Mouse (Mus musculus): ENCODE results near the gene Nupl1.

The Nupl1 gene

DNA sequence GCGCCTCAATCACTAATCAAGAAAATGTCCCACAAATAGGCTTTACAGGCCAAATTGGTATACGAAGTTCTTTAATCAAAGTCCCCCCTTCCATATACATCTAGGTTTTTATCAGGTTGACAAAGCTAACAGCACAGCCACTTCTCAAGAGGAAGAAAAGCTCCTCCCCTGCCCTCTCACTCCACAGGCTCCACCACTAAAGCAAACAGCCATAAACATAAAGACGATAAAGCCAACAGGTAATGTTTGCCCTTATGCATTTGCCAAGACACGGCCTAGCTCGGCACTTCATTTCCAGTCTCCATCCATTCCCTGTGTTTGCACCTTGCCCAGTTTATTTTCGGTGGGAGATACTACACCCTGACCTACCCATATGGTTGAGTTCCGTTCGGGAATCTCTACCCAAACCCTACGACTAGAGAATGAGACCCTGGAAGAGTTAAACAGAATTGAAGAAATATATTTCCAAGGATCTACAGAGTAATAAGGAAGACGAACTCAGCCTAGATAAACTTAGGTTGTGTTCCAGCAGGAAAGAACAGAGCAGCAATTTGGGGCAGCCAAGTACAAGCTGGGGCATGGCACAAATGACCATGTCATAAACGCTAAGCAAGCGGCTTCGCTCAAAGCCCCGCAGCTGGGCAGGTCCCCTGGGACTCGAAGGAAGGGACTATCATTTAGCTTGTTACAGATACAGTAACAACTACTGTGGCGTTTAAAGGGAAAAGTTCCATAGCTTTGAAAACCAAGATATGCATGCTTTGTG, 80.2 kb downstream of the Nupl1 start:
- DNase-seq (ENCODE audit: extremely low read depth, low read depth, low spot score), result no peak

DNA sequence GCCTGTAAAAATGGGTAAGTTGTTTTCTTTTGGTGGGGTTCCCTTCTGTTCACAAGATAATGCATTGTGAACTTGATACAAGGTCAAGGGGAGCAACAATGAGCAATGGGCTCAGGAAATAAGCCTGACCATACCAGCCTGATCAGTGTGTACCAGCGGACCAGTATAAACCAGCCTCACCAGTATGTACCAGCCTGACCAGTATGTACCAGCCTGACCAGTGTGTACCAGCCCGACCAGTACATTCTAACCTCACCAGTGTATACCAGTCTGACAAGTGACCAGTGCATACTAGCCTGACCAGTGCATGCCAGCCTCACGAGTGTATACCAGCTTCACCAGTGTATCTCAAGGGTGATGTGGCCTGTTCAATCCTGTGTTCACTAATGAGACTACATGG, 87.9 kb downstream of the Nupl1 start:
- no peak for DNase-seq (ENCODE audit: extremely low read depth, low read depth, low spot score)

DNA sequence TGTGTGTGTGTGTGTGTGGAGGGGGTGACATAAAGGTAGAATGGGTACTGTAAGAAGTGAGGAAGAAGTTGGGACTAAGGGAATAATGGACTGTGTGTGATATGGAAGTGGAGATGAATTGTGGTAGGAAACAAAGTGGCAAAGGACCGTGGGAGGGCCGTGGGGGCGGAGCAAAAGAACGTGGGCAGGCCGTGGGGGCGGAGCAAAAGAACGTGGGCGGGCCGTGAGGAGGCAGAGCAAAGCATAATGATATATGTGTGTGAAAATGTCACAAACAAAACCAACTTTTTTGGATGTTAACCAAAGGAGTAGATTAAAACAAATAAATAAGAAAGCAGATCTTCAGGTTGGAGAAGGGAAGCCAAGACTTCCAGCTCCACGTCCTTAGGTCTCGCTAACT, 98.9 kb downstream of the Nupl1 start:
- DNase-seq (ENCODE audit: extremely low read depth, low read depth, low spot score), result no peak

DNA sequence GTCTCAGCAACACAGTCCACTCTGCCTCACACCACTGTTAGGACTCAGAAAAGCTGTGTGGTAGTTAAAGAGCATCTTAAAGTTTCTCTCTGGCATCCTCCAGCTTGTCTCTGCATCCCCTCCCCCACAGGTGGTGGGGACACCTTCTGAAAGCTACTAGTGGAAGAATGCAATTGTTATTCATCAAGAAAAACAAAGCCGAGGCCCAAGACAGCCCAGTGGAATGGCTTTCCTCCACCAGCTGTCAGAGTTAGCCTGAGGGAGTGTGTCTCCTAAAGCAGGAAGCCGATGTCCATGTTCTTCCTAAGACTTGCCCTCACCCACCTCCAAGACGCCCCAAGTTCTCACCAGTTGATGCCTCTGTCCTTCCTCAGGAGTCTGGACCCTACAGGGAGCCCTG, 102.3 kb downstream of the Nupl1 start:
- no peak for DNase-seq (ENCODE audit: extremely low read depth, low read depth, low spot score)

DNA sequence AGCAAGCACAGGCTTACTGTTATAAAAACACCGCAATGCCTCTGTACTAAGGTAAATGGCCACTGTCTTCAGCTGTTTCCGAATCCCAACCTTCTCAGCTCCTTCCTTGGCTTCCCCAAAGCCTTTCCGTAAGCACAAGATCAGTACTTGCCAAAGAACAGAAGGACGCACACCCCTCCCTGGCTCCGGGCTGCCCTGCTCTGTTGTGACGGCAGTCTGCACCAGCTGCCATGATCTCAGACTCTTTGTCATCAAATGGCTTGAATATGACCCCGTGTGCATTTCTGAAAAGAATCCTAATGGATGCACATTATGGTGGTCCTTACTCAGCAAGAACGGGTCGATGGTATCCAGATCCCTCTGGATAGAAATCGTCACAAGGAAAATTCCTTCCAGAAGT, 108.0 kb downstream of the Nupl1 start:
- no peak for DNase-seq (ENCODE audit: extremely low read depth, low read depth, low spot score)

DNA sequence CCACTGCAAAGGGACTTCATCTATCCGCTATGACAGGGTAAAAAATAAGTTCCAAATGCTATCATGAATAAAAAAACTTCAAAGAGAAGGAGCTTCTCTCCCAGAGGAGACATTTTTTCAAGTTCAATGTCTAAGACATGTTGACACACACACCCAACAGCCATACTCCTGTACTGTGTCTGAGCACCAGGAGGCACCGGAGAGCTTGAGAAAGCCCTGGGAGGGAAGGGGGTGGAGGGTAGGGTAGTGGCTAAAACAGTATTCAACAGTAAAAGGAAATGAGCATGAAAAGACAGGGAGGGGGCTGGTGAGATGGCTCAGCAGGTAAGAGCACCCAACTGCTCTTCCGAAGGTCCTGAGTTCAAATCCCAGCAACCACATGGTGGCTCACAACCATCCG, 112.9 kb downstream of the Nupl1 start:
- DNase-seq (ENCODE audit: extremely low read depth, low read depth, low spot score), result no peak

DNA sequence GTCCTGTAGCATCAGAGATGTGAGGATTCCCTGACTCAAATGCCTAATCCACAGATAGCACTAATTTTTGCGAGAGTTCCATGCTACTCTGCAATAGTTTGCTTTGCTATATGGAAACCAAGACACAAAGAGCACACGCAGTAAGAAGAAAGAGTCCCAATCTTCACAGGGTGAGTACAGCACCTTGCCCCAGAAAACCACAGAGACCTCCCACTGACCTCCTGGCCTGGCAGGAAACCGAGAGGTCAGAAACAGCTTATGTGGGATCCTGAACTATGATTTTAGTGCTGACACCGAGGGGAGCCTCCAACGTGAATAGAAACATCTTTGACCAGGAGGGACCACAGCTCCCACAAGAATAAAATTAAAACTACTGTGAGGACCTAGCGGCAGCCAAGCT, 113.4 kb downstream of the Nupl1 start:
- DNase-seq (ENCODE audit: extremely low read depth, low read depth, low spot score), result no peak

DNA sequence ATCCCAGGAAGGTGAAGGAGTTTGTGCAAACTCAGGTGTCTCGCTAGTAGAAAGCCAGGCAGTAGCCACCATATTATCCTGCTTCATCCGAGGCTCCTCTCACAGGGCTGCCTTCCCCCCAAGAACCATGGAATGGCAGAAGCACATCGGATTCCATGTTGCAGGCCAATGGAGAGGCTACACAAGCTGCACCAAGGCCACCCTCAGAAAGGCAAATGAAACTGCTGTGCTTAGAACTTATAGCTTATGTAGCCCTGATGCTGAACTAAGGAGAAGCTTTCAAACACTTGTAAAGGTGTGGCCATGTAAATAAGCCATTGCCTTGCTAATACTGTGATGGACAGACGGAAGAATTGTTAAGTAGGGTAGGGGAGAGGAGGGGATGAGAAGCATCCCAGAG, 115.4 kb downstream of the Nupl1 start:
- no peak for DNase-seq (ENCODE audit: extremely low read depth, low read depth, low spot score)

DNA sequence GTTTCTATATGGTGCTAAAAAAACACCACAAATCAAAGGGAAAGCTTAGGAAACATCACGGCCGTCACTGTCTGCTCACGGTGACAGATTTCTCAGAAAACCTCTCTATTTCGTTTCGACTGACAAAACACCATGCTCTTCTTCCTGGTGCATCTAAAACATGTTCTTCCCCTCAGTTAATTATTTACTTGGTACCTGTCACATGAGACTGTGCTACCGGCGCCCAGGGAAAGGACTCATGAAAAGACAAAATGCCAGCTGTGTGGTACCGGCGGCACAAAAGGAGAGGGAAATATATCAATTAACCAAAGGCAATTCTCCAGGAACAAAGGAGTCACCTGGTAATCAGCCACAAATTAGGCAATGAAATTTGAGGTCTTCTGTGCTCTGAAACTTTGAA, 116.5 kb downstream of the Nupl1 start:
- DNase-seq (ENCODE audit: extremely low read depth, low read depth, low spot score), result no peak
